Mouse (Mus musculus): ENCODE data around the gene Tmprss9.

Tmprss9 gene

GRCm38 (mm10) chr10:80887181-80887580, 15.5 kb downstream of the Tmprss9 start:
- in situ Hi-C loops (cut with MboI, MseI): loop anchor here in 1 of 2 experiments (10.0 kb wide), 1 partner anchor 58 kb away; no protein-coding TSS in a partner anchor

DNA sequence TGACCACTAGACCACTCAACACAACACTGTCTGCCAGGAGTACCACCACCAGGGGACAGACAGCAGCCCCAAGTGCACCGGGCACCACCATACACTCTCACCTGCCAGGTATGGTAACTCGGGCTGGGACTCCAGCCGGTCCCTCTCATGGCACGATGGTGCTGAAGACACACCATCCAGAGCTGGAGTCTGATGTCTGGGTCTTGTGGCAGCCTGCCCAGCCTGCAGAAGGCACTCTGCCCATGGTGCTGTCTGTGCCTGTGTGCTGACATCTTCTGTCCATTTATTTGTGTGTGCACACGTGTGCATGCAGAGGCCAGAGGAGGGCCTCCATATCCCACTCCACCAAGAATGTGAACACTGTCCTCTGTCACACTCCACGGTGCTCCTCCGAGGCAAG, 23.5 kb downstream of the Tmprss9 start:
- in situ Hi-C loops (cut with MboI, MseI): no loop called here

DNA sequence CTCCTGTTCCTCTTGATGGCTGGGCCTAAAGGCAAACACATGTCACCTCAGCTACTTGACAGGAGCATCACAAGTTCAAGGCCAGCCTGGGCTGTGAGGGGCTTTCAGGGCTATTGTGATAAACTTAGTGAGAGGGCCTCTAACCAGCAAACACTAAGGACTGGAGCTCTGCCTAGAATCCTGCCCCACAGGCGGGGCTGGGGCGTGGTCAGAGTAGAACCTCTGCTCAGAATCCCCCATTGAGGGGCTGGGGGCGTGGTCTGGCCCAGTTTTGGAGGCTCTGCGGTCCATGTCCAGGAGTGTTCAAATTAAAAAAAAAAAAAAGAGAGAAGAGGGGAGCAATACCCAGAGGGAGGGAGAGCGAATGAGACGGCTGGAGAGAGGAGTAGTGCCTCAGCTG, 24.0 kb downstream of the Tmprss9 start:
- in situ Hi-C loops (cut with MboI, MseI): no loop called here

DNA sequence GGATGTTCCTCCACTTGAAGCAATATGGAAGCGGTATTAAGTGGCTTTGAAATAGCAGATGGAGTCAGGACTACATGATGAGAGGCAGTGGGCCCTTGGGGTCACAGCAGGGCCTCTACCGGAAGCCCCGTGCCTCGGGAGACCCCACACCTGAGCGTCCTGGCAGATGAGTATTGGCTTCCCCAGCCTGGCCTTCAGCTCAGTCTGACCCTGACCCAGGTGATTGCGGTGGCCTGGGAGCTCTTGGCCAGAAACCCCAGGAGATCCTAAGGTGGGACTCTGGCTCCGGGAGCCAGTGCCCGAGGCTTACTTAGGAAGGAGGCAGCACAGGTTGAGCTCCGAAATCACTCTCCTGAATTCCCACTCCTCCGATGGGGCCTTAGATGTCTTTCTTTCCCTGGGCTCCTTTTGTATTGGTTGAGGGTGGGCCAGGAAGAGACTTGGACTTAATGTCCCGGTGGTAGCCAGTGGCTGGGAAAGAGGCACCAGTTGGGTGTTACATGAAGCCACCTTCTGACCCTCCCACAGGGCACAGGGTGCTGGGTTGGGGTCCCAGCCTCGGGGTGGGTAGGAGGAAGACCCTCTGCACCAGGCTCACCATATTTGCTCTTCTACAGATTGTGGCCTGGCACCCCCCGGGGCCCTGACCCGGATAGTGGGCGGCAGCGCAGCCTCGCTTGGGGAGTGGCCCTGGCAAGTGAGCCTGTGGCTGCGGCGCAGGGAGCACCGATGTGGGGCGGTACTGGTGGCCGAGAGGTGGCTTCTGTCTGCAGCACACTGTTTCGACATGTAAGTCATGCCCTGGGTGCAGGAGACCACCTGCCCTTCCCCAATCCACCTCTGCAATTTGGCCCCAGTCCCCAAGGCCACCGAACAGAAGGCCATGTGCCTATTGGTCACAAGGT, 25.2 kb downstream of the Tmprss9 start:
- in situ Hi-C loops (cut with MboI, MseI): no loop called here

DNA sequence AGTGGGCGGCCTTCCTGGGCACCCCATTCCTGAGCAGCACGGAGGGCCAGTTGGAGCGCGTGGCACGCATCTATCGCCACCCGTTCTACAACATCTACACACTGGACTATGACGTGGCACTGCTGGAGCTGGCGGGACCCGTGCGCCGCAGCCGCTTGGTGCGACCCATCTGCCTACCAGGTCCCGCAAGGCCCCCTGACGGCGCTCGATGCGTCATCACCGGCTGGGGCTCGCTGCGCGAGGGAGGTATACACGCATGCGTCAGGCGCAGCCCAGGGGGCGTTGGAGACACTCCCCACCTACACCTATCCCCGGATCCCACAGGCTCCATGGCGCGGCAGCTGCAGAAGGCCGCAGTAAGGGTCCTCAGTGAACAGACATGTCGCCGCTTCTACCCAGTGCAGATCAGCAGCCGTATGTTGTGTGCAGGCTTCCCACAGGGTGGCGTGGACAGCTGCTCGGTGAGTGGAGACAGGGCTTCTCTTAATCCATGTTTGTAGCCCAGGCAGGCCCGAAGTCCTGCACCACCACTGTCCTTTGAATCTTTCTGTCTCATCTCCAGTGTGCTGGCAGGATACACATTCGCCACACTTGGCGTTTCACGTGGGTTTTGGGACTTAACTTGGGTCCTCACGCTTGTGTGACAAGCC, 26.3 kb downstream of the Tmprss9 start:
- in situ Hi-C loops (cut with MboI, MseI): no loop called here

DNA sequence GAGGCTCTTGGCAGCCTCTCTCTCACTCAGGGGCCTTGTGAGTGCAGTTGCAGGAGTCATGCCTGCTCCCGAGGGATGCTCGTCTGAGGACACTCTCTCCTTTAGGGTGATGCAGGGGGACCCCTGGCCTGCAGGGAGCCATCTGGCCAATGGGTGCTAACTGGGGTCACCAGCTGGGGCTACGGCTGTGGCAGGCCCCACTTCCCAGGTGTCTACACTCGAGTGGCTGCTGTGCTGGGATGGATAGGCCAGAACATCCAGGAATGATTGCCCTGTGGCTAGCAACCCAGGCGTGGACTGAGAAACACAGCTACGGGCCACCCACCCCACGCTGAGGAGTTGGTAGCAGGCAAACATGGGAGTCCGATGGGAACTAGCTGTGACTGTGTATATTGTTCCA, 27.4 kb downstream of the Tmprss9 start:
- in situ Hi-C loops (cut with MboI, MseI): no loop called here

DNA sequence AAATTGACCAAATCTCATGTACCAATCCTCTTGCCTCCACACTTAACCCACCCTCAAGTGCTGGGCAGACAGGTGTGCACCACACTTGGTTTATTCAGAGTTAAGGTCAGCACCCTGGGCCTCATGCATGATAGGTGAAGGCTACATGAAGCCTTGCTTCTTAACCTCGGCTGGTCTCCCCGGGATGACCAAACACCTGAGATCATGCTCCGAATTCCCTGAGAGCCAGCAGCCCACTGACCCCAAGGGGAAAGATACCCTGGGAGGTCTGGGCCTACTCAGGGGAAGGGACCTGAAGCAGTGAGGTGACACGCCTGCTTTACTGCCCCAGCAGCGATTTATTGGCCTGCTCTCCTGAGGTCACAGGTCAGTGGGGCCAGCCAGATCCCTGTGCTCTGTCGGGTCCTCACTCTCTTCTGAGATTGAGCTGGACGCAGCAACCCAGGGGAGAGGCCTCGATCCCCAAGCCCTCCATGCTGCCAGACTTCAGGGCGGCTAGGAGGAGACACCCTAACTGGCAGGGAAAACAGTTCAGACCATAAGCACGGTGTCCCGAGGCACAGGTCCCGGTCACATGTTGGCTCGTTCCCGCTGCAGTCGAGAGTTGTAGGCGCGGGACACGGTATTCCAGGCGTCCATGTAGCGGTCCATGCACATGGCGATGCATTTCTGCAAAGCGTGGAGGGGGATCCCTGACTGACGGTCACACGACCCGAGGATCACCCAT, 28.1 kb downstream of the Tmprss9 start:
- in situ Hi-C loops (cut with MboI, MseI): no loop called here

- in situ Hi-C loops (cut with MboI, MseI): no loop called here
These were observed 28.9 kb downstream of the Tmprss9 start, which contains the start of gene Timm13 for GRCm38 (mm10) chr10:80900318-80901247. Gene Timm13, minus strand, starts transcription at chr10:80900969.

DNA sequence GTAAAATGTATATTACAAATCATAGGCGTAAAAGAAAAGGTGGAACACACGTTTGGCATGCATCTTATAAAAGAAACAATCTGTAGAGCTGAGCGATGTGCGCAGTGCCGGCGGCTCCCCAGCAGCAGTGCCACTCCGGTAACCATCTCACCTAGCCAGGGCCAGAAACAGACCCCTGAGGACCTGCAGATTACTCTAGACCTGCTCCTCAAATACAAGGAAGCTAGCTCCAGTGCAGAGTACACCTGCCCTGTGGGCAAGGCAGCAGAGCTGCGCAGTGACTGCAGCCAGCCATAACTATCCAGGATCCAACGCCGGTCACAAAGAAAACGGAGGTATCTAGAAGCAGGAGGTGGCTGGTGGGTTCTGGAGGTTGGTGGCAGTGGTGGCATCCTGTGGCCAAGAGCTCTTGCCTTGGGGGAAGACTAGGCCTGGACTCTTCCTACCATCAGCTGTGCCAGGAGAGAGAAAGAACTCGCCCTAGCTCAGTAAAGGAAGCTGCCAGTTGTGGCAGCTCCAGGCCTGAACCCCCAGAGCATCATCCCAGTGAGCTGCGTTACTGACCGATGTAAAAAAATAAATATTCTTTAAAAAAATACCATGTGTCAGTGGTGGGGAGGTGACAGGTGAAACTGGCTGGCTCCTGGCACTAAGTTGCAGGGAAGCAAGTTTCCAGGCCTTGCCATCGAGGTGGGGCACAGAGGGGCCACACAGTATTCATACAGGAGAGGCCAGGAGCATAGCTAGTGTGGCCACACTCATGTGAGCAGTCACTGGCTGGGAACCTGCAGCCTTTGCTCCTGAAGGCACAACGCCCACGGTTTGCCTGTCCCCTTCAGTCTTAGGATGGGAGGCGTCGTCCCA, 30.0 kb downstream of the Tmprss9 start:
- in situ Hi-C loops (cut with MboI, MseI): no loop called here

- in situ Hi-C loops (cut with MboI, MseI): no loop called here
These were observed 30.8 kb downstream of the Tmprss9 start for GRCm38 (mm10) chr10:80902273-80902940.

DNA sequence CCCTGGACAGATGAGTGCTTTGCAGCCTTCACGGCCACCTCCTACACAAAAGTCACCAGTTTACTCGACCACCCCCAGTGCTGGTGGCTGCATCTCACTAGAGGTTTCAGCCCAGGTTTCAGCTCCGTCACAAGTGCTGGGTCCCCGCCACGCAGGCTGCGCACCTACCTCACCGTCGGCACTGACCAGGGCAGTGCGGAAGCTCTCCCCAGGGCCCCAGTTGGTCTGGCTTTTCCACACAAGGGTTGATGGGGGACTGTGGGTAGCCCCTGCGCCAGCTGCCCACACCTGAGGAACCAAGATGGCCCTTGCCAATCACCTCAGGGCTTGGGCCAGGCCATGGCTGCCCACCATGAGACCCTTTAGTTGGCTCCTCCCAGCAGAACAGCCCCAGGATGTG, 31.6 kb downstream of the Tmprss9 start:
- in situ Hi-C loops (cut with MboI, MseI): no loop called here

DNA sequence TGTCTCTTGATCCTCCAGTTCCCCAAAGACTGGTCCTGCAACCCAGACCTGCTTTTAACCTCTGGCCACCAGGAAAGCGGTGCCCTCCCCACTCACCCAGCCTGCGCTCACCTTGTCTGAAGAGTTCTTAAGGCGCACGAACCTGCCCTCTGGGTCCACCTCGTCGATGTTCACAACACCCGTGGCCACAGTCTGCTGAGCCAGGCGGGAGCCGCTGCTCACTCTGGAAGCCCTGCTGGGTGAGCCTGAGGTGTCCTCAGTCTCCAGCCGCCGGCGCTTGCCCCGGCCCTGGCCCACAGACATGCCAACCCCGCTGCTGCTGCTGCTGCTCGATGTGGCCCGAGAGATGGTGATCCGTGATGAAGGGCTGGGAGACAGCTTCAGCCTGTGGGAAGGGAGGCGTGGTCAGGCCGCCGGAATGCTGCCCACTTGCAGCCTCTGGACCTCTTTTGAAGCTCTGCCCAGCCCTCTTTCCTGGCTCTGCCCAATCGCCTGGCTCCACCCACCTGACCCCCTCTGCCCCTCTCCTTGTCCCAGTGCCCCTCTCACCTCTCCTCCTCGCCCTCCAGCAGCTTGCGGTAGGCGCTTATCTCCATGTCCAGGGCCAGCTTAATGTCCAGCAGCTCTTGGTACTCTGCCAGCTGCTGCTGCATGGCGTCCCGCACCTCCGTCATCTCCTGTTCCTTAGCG, 32.5 kb downstream of the Tmprss9 start:
- in situ Hi-C loops (cut with MboI, MseI): no loop called here

GRCm38 (mm10) chr10:80904709-80905108, 33.1 kb downstream of the Tmprss9 start:
- in situ Hi-C loops (cut with MboI, MseI): no loop called here

- in situ Hi-C loops (cut with MboI, MseI): no loop called here
These were observed 37.9 kb downstream of the Tmprss9 start for GRCm38 (mm10) chr10:80909375-80910162.

DNA sequence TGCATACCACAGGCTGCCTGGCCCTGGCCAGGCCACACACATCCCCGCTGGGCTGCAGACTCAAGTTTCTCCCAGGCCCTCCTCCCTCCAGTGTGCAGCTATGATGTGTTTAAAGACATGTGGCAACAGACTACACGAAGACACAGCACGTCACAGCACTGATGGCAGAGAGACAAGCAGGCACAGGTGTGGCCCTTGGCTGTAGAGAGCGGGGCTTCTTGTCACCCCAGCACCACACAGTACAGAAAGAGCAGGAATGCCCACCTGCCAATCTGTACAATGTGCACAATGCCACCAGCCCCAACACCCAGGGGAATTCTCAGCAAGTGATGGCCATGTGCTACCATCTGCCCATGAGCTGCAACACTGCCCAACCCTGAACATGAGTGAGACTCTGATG, 39.7 kb downstream of the Tmprss9 start:
- in situ Hi-C loops (cut with MboI, MseI): no loop called here

GRCm38 (mm10) chr10:80911891-80912290, 40.2 kb downstream of the Tmprss9 start:
- in situ Hi-C loops (cut with MboI, MseI): no loop called here

- in situ Hi-C loops (cut with MboI, MseI): no loop called here
These were observed 41.8 kb downstream of the Tmprss9 start for GRCm38 (mm10) chr10:80913364-80914011.

GRCm38 (mm10) chr10:80914253-80914656, 42.6 kb downstream of the Tmprss9 start:
- in situ Hi-C loops (cut with MboI, MseI): no loop called here

Data from T-helper 17 cell (primary cell).